Mouse (Mus musculus) gastrocnemius, adult 2 months (tissue): ENCODE data around the gene Dido1. TPM values are rescaled to one million over a fixed set of nuclear protein-coding genes. Genes with fewer than 3 reads are reported as not detected.

ENCODE experiments used
- DNase-seq: peaks from one replicate; pipeline ENCODE4 v3.0.0; 2022
- H3K27ac ChIP-seq: fragments of 200-600 bp; 2 replicates; pipeline ENCODE4 v1.8.1; 2022; ENCODE audit warnings: mild to moderate bottlenecking
- H3K4me3 ChIP-seq: fragments of 200-600 bp; 2 replicates; pipeline ENCODE4 v1.8.1; 2022; ENCODE audit warnings: mild to moderate bottlenecking, moderate library complexity
- CTCF ChIP-seq: fragments of 200-600 bp; IDR thresholded peaks from 2 replicates; pipeline ENCODE4 v1.8.1; 2022; ENCODE audit warnings: antibody characterized with exemption, mild to moderate bottlenecking, moderate library complexity
- intact Hi-C: fragments of 180-260 bp; cut with DNase I; formaldehyde crosslinking; loops from one replicate; pipeline ENCODE4 v1.15.1; 2025
- long read RNA-seq, 2 experiments: library from polyadenylated mRNA; stranded (forward); transcript quantifications; one replicate each; pipeline ENCODE4 v2.0.0; 2021
- total RNA-seq, 2 experiments: library from RNA; stranded (reverse); gene quantifications; 2 replicates each; pipeline ENCODE4 v1.2.3; 2021

The Dido1 gene
- 10 to 100 TPM; 18.6 to 22.4 TPM for total RNA-seq
- long read RNA-seq, experiment 1, full-length matches to known transcripts, result 2 of 13 reads
- long read RNA-seq, experiment 1, partial matches to known transcripts, result 0 of 13 reads
- long read RNA-seq, experiment 1, other reads (novel, unspliced or antisense), result 11 of 13 reads
- long read RNA-seq, experiment 2, full-length matches to known transcripts, result 3 of 8 reads
- long read RNA-seq, experiment 2, partial matches to known transcripts, result 0 of 8 reads
- long read RNA-seq, experiment 2, other reads (novel, unspliced or antisense), result 5 of 8 reads

DNA sequence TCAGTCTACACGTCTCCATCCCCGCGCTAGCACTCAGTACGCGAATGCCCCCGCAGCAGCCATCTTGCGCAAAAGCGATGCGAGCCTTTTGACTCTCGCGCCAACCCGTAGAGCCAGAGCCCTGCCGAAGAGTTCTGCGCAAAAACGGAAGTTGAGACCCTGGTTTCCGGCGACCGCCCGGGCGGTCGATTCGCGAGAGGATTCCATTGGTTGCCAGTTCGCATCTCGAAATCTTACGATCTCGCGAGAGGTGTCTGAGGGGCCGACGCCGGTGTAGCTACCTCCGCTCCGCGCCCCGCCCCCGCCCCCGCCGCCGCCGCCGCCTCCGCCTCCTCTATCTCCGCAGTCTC lies at the start of gene Dido1, which contains the start of gene Gid8:
Gene Dido1, minus strand, starts transcription at position 77 of the 350 bp plus-strand sequence.
Gene Gid8, plus strand, starts transcription at position 195 of the 350 bp plus-strand sequence.
- Histone ChIP-seq H3K27ac (peak within 1 kb of the TSS; percentile 96), H3K4me3 (peak within 1 kb of the TSS; percentile 100)
- intact Hi-C loops, result loop anchor here (2.0 kb wide), 1 partner anchor 31 kb away; no protein-coding TSS in a partner anchor
- DNase-seq, result peak; percentile 97
- no peak for TF ChIP-seq CTCF

- TF ChIP-seq CTCF, result no peak
- Histone ChIP-seq H3K27ac (no peak overlapping the region), H3K4me3 (no peak overlapping the region)
- peak; percentile 10 for DNase-seq
- intact Hi-C loops, result no loop called here
Observed at GRCm38 (mm10) chr2:180758513-180759263, 48.9 kb upstream of the Dido1 start.

DNA sequence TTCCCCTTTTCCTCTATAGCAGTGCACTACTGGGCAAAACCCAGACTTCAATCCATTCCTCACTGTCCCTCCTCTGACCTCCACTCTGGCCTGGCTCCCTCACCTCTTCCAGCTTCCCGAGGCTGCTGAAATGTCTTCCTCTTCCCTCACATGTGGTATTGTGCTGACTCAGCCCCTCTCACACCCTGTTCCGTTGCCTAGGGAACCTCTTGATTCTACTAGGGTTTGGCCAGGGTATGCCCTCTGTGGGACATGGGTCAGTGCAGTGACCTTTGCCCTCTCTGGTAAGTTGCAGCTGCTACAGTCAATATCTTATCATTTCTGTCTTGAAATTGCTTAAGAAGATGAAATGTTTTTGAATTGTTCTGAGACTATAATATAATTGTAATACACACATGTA lies 47.0 kb upstream of the Dido1 start:
- intact Hi-C loops, result no loop called here
- Histone ChIP-seq H3K27ac (no peak overlapping the region), H3K4me3 (no peak overlapping the region)
- DNase-seq, result no peak
- TF ChIP-seq CTCF, result no peak

- Histone ChIP-seq H3K4me3 (no peak overlapping the region), H3K27ac (no peak overlapping the region)
- TF ChIP-seq CTCF, result no peak
- peak; percentile 58 for DNase-seq
- intact Hi-C loops, result no loop called here
Observed at GRCm38 (mm10) chr2:180755896-180756295, 46.1 kb upstream of the Dido1 start.

DNA sequence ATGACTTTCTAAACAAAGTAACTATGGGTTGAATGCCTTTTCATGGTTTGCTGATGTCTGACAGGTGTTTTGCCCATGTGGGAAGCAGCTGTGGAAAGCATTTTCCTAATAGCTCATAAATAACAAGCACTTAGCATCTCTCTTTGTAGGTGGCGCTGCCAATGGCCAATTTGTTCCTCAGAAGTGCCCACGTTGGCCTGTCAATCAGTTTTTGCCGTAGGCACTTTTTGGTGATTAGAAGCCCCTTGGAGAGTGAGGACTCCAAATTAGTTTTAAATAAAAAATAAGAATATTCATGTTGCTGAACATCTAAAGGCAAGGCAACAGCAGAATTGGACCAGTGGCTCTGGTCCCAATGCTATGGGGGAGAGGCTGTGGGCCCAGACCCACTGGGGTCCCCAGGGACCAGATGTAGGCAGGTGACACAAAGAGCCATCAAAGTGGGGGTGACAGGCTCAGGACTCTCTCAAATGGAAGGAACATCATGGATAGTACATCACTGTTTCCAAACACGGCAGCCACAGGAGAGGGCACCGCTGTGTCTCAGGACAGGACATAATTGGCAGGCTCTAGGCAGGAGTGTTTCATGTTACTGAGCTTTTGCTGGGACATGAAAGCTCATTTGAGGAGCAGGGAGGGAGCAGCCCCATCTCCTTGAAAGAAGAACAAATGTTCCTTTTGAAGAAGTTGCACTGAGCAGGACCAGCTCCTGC lies 45.3 kb upstream of the Dido1 start:
- no peak for TF ChIP-seq CTCF
- intact Hi-C loops, result no loop called here

DNA sequence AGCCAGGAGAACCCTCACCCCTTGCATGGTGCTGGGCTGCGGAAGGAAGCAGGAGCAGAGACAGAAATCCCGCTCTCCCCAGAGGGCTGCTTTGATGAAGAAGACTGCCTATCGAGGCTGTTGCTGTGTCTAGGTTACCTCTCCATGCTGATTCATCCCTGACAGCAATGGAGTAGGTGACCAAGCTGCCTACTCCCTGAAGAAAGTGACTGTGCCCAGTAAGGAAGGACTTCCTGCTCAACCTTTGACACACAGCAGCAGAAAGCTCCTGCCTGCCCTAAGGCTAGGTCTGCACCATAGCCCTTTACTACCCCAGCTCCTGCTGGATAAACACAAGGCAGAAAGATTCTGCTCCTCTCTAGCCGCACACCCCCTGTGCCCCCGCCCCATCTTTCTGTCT lies 39.1 kb upstream of the Dido1 start:
- DNase-seq, result no peak
- intact Hi-C loops, result loop anchor here (5.0 kb wide), 2 partner anchors 167 to 182 kb away; partner anchors contain the start of gene Mrgbp

More for the DNA sequence above, 45.3 kb upstream of the Dido1 start:
- no peak overlapping the region for H3K27ac ChIP-seq
- H3K4me3 ChIP-seq, result no peak overlapping the region
- DNase-seq, result no peak

DNA sequence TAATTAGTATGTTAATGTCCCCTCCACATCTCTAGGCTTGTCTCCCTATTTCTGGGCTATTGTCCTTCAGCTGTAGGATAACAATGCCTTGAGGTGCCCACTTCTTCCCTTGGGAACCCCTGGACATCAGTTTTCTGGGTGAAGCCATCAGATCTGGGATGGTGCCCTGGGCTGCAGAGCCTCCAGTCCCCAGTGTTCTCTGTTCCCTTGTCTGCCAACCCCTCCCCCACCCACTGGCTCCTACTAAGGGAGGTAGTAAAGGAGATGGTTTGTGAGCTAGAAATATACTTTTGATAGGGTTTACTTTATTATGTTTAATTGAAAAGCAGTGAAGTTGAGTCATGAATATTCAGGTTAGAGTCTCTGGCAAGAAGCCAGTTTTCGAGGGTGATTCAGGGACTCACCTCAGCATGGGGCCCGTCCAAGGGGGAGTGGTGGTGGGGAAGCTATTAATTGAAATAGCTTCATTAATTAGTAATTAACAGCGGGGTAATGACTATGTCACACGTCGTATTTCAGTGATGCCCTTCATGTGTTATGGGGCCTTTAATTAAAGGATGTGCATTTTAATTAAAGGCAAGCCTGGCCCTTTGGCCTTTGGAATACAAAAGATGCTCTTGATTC lies 36.9 kb upstream of the Dido1 start:
- TF ChIP-seq CTCF, result no peak
- no peak overlapping the region for H3K4me3 ChIP-seq
- intact Hi-C loops, result loop anchor here (5.0 kb wide), 2 partner anchors 164 to 179 kb away; partner anchors contain the start of gene Mrgbp
- DNase-seq, result no peak
- no peak overlapping the region for H3K27ac ChIP-seq

More for the DNA sequence above, 39.1 kb upstream of the Dido1 start:
- TF ChIP-seq CTCF, result no peak
- H3K4me3 ChIP-seq, result no peak overlapping the region
- no peak overlapping the region for H3K27ac ChIP-seq

GRCm38 (mm10) chr2:180745248-180745927 lies 35.6 kb upstream of the Dido1 start:
- Histone ChIP-seq H3K27ac (no peak overlapping the region), H3K4me3 (no peak overlapping the region)
- DNase-seq, result peak; percentile 89
- intact Hi-C loops, result loop anchor here (1.0 to 5.0 kb wide), 5 partner anchors 34 to 178 kb away; partner anchors contain the start of gene Mrgbp
- 0 out of 2 replicates have a peak, but pooled peaks have one; percentile 100 for TF ChIP-seq CTCF

DNA sequence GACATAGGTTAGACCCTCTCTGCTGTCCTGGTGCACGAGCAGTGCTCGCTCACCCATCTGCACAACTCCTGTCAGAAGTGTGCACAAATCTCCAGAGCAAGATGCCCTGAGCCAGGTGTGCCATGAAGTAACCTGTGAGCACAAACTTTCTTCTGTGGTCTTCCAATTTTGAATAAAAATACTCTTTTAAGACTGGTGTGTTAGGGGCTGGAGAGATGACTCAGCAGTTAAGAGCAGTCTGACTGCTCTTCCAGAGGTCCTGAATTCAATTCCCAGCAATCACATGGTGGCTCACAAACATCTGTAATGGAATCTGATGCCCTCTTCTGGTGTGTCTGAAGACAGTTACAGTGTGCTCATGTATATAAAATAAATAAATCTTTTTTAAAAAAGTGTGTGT lies 33.5 kb upstream of the Dido1 start:
- DNase-seq, result no peak
- intact Hi-C loops, result no loop called here

DNA sequence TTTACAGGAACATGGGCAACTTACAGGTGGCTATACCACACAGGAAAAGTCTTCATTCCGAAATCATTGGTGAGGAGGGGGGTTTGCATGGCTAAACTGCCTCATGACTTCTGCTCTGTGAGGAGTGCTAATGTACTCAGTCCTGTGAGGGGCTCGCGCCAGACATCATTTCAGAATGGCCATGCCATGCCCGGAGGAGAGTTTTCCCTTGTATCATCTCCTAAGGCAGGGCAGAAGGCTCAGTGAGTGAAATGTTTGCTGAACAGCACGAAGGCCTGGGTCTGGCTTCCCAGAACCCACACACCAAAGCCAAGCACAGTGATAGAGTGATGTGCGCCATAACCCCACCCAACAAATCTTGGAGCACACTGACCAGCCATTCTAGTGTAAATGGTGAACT lies 33.0 kb upstream of the Dido1 start:
- intact Hi-C loops, result no loop called here
- DNase-seq, result no peak
- no peak overlapping the region for H3K4me3 ChIP-seq
- no peak for TF ChIP-seq CTCF
- no peak overlapping the region for H3K27ac ChIP-seq

More for the DNA sequence above, 33.5 kb upstream of the Dido1 start:
- H3K27ac ChIP-seq, result no peak overlapping the region
- H3K4me3 ChIP-seq, result no peak overlapping the region
- TF ChIP-seq CTCF, result no peak

DNA sequence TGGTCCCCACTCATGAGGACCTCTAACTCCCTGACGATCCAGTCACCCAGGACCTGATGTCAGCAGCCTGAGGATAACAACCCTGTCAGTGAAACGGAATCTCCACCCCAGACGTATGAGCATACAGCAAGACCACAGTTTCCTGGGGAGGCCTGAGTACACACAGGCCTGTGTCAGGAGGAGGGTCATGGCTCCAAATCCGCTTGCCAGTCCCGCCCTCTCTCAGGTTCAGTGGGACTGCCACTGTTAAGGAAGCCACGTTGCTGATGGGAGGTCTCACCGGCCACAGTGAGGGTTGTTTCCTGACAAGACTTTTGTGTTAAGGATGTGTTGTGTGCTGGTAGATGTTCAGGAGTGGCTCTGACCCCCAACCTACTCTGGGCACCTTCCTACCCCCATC lies 31.6 kb upstream of the Dido1 start:
- H3K4me3 ChIP-seq, result no peak overlapping the region
- no peak for DNase-seq
- H3K27ac ChIP-seq, result no peak overlapping the region
- intact Hi-C loops, result no loop called here
- TF ChIP-seq CTCF, result no peak

DNA sequence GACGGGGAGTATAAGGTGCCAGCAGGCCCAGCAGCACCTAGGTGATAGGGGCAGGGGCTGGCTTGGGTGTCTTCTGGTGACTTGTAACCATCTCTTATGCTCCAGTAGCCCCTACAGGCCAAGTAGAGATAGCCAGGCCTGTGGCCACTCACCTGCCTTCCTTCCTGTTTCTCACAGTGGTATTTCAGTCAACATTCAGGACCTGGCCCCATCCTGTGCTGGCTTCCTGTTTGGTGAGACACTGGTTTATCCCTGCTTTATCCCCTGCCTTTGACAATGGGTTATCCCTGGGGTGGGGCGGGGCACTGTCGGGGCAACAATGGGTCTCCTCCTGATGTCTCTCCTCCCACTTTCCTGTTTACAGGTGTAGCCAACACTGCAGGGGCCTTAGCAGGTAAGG lies 30.6 kb upstream of the Dido1 start:
- intact Hi-C loops, result no loop called here
- Histone ChIP-seq H3K27ac (no peak overlapping the region), H3K4me3 (no peak overlapping the region)
- DNase-seq, result peak; percentile 13
- no peak for TF ChIP-seq CTCF
